Mouse (Mus musculus) WW6 (cell line): ENCODE results near the gene Cntnap2.
A peak's percentile ranks its signal among the peaks of the same experiment; 100 is the strongest.
"Not testable (repeated sequence)": the region's sequence is repeated elsewhere in the genome, so short reads cannot be mapped to it uniquely, and the experiment has no call there.

Experiments used
- DNase-seq: peaks from one replicate; pipeline ENCODE4 v3.0.0-alpha.2; 2013; ENCODE audit warnings: low read depth, low spot score

The Cntnap2 gene

DNA sequence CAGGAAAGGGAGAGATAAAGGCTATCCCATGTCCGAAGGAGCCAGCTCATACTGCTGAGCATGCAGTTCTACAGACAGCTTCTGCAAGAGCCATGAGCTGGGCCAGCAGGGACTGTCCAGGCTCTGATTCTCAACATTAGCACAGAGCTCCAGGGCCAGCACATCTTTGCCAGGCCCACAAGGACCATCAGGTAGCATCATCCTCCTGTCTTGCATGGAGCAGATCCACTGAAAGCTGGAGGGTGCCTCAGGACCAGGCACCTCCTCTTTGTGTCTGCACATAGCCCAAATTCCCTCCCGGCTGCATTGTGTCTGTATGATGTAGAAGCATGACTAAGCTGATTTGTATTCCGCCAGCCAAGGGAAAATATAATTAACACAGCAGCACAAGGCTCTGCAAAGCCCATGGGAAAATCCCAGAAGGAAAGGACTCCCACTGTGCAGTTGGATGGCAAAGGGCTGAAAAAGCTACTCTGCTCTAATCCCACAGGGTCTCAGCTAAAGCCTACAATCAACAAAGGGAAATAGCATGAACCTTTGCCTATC, 2180.3 kb downstream of the Cntnap2 start:
- DNase-seq = no peak

DNA sequence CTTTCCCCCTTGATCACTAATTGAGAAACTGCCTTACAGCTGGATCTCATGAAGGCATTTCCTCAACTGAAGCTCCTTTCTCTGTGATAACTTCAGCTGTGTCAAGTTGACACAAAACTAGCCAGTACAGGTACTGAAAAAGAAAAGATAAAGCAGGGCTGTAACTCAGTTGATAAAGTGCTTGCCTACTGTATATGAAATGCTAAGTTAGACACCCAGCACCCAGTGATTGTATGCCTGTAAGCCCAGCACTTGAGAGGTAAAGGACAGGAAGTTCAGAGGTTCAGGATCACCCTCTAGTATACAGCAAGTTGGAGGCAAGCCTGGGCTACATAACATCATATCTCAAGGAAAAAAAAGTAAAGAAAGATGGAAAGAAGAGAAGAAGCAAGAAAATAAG, 2182.2 kb downstream of the Cntnap2 start:
- DNase-seq = no peak

- peak; percentile 62 for DNase-seq
Observed at GRCm38 (mm10) chr6:47243863-47244606, 2184.9 kb downstream of the Cntnap2 start.

DNA sequence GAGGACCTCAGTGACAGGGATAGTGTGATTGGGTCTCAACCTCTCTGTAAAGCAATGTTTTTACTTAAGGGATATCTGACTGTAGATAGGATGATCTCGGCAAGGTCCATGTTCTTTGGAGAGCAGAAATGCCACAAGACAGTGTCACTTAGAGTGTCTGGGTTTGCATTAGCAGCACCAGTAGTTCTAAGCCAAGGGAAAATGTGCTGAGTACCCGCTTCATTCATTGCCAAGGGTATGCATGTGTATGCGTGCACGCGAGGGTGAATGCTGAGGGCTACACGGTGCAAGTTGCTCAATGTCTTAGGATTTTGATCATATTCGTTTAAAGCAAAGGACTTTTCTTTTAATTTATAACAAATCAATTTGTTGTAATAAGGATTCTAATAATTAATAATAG, 2185.5 kb downstream of the Cntnap2 start:
- no peak for DNase-seq

DNA sequence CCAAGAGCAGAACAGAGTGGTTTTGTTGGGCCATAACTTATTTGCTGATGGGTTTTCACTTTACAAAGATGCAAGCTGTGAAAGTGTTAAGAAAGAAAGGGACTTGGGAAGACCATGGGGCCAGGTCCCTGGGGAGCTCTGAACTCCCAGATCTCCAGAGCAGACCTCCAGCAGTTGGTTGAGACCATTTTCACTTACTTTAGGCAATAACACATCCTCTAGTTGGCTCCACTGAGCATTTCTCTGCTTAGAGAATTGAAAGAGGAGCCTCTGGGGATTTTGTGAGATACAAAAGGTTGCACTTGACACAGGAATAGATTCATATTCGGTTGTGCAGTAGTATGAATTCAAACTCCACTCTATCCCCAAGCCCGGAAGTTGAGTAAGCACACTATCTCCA, 2196.1 kb downstream of the Cntnap2 start:
- no peak for DNase-seq

DNA sequence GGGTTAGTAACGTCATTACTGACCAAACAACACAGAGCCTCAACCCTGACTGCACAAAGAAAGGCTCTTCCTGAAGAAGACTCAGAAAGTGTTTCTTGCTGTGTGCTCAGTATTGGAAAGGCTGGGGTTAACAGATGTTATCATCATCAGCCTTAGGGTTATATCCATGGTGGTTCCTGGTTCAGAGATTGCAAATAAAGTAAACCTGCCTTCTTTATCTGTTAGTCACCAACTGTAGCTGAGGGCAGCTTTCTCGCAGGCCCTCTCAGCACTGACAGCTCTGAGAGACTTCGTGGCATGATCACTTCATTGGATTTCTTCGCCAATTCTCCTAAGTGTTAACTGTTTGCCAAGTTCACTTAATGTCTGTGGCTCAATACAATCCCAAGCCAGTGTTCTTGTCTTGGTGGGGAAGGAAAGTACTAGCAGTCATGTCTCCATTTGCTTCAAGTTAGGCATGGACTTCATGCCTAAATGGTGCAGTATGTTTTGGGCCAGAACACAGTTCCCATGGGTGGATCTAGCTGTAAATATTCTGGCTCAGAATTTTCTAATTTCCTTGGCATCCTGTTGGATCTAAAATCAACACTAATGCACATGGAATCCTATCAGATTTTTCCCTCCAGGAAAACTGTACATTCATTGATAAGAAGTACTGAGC, 2197.2 kb downstream of the Cntnap2 start:
- no peak for DNase-seq

DNA sequence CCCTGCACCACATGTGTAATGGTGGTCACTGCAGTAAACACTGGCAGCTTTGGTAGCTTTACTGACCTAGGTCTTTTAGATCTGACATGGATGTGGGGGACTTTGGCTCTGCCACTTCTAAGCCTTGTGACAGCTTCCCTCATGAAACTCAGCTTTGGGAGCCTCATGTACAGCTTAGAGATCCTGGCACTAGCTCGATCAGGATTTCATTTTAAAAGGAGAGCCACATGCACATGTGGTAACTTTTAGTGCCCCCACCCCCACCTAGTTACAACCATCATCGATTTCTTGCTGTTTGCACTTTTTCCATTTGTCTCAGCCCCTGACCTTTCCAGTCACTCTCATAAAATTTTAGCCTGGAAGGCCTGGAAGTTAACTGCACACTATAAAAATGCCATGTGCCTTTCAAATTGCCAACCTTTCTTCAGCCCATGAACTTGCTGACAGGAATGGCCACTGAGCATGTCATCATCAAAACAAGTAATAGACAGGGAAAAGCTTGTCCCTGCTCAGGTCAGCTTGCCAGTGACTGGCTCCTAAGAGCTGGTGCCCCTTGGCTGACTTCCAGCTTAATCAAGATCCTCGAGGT, 2197.9 kb downstream of the Cntnap2 start:
- no peak for DNase-seq

- no peak for DNase-seq
Observed at GRCm38 (mm10) chr6:47259626-47260114, 2200.5 kb downstream of the Cntnap2 start.

DNA sequence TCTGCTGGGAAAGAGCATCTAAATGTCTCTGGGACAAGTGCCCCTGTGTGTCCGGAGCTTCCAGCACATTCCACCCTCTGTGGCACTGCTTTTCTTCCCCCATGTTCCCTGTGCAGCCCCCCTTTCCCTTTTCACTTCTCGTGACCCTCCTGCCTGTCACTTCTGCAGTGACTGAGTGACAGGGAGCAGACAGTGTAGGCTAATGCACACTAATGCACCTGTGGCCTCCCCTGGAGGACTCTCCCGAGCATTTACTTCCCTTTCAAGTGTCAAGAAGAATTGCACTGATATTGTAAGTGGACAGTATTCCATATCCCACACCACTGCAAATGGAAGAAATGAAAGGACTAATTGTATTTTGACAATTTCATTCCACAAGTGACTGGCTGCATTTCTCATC, 2208.1 kb downstream of the Cntnap2 start:
- DNase-seq = no peak

DNA sequence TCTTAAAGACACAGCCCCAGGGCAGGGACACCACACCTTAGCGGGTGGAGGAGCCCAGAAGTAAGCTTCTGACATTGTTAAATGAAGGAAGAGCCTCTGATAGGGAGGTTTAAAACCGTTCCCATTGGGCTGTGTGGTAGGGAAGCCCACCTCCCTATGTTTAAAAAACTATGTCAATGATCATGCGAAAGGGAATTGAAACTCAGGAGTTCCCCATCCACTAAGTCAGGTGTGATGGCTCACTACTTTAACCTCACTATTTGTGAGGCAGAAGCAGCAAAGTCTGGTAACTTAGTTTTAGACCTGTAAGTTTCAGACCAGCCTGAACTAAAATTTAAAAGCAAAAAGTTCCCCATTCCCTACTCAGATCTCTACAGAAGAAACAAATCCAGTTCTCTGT, 2210.3 kb downstream of the Cntnap2 start:
- no peak for DNase-seq

DNA sequence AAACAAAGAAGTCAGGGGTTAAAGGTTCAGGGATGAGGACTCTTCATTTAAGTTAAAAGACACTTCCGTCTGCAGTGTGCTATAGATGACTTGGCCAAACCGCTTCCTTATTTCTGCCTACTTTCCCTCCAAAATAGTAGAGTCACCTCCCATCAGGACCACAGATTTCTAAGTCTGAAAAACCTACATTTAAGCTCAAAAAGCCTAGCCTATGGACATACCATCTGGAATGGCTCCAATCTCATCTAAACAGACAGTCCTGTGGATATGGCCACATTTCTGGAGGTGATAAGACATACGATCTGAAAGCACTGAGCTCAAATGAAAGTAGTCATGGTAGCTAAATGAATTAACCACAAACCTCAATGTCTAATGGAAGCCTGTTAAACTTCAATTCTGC, 2212.4 kb downstream of the Cntnap2 start:
- DNase-seq = no peak

GRCm38 (mm10) chr6:47272606-47273575, 2213.7 kb downstream of the Cntnap2 start:
- no peak for DNase-seq

DNA sequence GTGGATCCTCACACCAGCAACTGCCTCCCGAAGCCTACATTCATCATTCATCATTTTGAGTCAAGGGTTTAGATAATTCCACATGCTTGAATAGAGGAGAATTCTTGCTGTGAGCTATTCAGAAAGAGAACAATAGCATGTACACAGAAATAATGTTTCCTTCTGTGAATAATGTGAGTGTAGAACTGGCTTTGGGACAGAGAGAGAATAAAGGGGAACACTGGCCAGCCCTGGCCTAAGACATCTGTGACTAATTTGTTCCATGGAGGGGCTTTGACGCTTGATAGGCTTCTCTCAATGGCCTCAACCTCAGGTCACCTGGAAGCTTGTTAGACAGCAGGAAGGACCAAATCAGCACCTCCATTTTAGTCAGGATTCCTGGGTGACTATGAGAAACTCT, 2215.9 kb downstream of the Cntnap2 start:
- DNase-seq = no peak

DNA sequence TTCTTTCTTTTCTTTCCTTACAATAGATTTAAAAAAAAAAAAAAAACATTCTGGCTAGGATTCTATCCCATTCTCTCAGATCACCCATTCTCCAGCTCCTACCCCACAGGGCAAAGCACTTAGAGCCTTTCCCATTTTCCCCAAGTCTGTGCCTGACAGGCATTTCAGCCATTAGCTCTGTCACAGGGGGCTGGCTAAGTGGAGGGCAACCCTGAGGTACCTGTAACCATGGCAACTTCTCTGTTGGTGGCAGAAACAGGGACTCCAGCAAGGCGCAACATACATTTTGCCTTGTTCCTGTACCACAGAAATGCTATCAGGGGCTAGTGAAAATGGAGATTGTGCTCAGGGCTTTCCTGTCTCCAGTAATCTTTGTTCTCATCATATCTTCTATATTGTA, 2220.0 kb downstream of the Cntnap2 start:
- DNase-seq = no peak

GRCm38 (mm10) chr6:47281584-47281983, 2222.4 kb downstream of the Cntnap2 start:
- DNase-seq = no peak

GRCm38 (mm10) chr6:47284794-47285193, 2225.6 kb downstream of the Cntnap2 start:
- no peak for DNase-seq

DNA sequence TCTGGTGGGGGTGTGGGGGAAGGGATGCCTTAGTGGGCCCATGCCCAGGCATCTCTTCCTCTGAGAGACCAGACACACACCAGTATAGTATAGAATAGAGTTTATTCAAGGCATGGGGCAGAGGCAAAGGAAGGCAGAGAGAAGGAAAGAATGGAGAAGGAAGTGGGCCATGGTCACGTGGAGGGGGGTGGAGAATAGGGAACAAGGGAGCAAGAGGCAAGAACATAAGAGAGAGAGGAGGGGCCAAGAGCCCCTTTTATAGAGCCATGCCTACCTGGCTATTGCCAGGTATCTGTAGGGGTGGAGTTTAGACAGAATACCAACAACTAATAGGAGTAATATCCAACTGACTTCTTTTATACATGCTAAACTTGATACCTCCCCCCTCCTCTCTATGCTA, 2226.6 kb downstream of the Cntnap2 start:
- DNase-seq = no peak

DNA sequence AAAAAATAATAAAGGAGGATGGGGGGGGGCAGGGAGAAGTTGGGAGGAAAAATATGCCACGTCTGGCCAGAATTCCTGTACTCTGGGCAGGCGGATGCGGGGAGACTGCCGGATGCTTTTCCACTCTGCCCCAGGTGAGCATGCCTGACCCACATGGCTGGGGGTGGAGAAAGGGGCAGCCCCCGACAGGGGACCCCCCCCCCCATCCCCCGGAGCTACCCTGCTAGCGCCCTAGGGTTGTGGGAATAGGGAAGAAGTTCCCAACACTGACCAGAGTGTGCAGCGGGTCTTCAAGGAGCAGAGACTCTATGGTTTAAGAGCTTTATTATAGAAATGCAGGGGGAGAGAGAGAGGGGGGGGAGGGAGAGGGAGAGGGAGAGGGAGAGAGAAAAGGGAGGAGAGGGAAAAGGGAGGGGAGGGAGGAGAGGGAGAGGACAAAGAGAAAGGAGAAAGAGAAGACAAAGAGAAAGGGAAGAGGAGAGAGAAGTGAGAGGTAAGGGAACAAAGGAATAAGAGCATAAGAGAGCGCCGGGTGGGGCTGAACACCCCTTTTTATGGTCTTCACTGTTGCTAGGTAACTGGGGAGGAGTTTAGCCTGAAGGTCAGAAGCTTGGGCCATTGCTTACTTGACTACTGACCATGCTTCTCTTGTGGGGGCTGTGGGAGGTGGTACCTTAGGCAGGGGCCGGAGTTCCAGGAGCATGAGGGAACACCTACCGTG, 2227.2 kb downstream of the Cntnap2 start:
- DNase-seq = not testable (repeated sequence)

- no peak for DNase-seq
Observed at GRCm38 (mm10) chr6:47287722-47288121, 2228.6 kb downstream of the Cntnap2 start.

GRCm38 (mm10) chr6:47291973-47292372, 2232.8 kb downstream of the Cntnap2 start:
- no peak for DNase-seq

DNA sequence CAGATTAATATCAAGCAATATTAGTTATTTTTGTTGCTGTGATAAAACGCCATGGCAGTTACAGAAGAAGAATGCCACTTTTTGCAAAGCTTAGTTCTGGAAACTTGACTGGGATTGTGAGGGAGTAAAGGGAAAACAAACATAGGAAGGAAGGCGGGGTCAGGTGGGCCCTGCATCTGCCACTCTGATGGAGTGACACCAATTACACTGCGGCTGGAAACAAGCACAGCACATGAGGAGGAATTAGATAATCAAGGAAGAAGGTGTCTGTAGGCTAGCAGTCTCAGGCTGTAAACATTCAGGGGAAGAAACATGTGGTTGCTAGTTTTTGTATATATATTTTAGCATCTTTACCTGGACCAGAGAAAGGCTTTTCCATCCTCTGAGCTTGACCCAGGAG, 2233.3 kb downstream of the Cntnap2 start:
- no peak for DNase-seq
